Comparison of ENCODE assay signal across 14 mouse cellular contexts in genomic region chr4:41678863-41679262, GRCm38 (mm10). TPM values are rescaled to one million over a fixed set of nuclear protein-coding genes. Genes with fewer than 3 reads are reported as not detected.
DNase-seq lines count a peak whose midpoint lies in the region; ATAC-seq and TF ChIP-seq lines count a peak whose summit lies in the region.
"Had no signal": no experiment of that assay in that cellular context is flagged by ENCODE, and none has a peak within 500 bp of the region (broad histone marks: within the 10 kb centered on the region; RNA-seq: fewer than 3 reads in every experiment).

No protein-coding gene starts in this region.

- peaks cover 83% of the 10 kb centered on the region for H3K36me3 ChIP-seq in hindbrain, embryonic 10.5 days
- peaks cover 4% of the 10 kb centered on the region for H3K36me3 ChIP-seq in hindbrain, embryonic 11.5 days (ENCODE audit: control insufficient read depth, insufficient read depth, low read length)
- H3K36me3 ChIP-seq in midbrain, embryonic 12.5 days: peaks cover 24% of the 10 kb centered on the region; the same call in 1 of the 2 replicates
- no peaks in the 10 kb centered on the region for H3K36me3 ChIP-seq in midbrain, postnatal 0 days (ENCODE audit: insufficient read depth, low read length)
- H3K36me3 ChIP-seq: liver, embryonic 12.5 days had no signal

- H3K9me3 ChIP-seq in hindbrain, embryonic 10.5 days: no peaks in the 10 kb centered on the region
- H3K9me3 ChIP-seq in hindbrain, embryonic 11.5 days (ENCODE audit: control insufficient read depth, low read length): no peaks in the 10 kb centered on the region
- H3K9me3 ChIP-seq in midbrain, embryonic 12.5 days: no peaks in the 10 kb centered on the region
- H3K9me3 ChIP-seq in midbrain, postnatal 0 days (ENCODE audit: low read length): no peaks in the 10 kb centered on the region
- H3K9me3 ChIP-seq: liver, embryonic 12.5 days had no signal

- no peak overlapping the region for H3K9ac ChIP-seq in hindbrain, embryonic 11.5 days (ENCODE audit: low read depth, low read length)
- peak overlapping the region; percentile 44; the same call in 1 of the 2 replicates for H3K9ac ChIP-seq in midbrain, embryonic 12.5 days (replicated peaks)
- H3K9ac ChIP-seq in midbrain, postnatal 0 days (replicated peaks; ENCODE audit: low read length, poor library complexity, severe bottlenecking): no peak overlapping the region
- H3K9ac ChIP-seq: liver, embryonic 12.5 days had no signal

- H3K4me3 ChIP-seq in hindbrain, embryonic 10.5 days: no peak overlapping the region; the same call in 1 of the 2 replicates
- H3K4me3 ChIP-seq in hindbrain, embryonic 11.5 days (ENCODE audit: low read depth, low read length): no peak overlapping the region
- no peak overlapping the region for H3K4me3 ChIP-seq in midbrain, embryonic 12.5 days
- no peak overlapping the region for H3K4me3 ChIP-seq in midbrain, postnatal 0 days (ENCODE audit: low read depth, low read length)
- H3K4me3 ChIP-seq: left cerebral cortex, adult 2 months; liver, embryonic 12.5 days had no signal

- no peak for TF ChIP-seq CTCF in midbrain, postnatal 0 days (IDR thresholded peaks at IDR 0.05)

- H3K27me3 ChIP-seq in hindbrain, embryonic 10.5 days (ENCODE audit: insufficient read depth, poor library complexity, severe bottlenecking): 0 out of 2 replicates have a peak, but pooled peaks cover 10% of the 10 kb centered on the region
- no peaks in the 10 kb centered on the region for H3K27me3 ChIP-seq in hindbrain, embryonic 11.5 days (ENCODE audit: control insufficient read depth, insufficient read depth, low read length)
- no peaks in the 10 kb centered on the region for H3K27me3 ChIP-seq in midbrain, embryonic 12.5 days
- H3K27me3 ChIP-seq in midbrain, postnatal 0 days (ENCODE audit: insufficient read depth, low read length): no peaks in the 10 kb centered on the region

- no peak overlapping the region for H3K4me2 ChIP-seq in hindbrain, embryonic 11.5 days (replicated peaks; ENCODE audit: low read depth, low read length)
- H3K4me2 ChIP-seq in midbrain, embryonic 12.5 days (replicated peaks): no peak overlapping the region
- H3K4me2 ChIP-seq in midbrain, postnatal 0 days (ENCODE audit: low read depth, low read length, poor library complexity, severe bottlenecking): no peak overlapping the region
- H3K4me2 ChIP-seq: liver, embryonic 12.5 days had no signal

- H3K27ac ChIP-seq in hindbrain, embryonic 10.5 days: peak overlapping the region; percentile 67
- no peak overlapping the region; the same call in 1 of the 2 replicates for H3K27ac ChIP-seq in hindbrain, embryonic 11.5 days (ENCODE audit: low read depth, low read length)
- H3K27ac ChIP-seq in midbrain, embryonic 12.5 days (replicated peaks): peak overlapping the region; percentile 64; the same call in 1 of the 2 replicates
- no peak overlapping the region for H3K27ac ChIP-seq in midbrain, postnatal 0 days (ENCODE audit: low read depth, low read length)
- H3K27ac ChIP-seq: left cerebral cortex, adult 2 months; liver, embryonic 12.5 days had no signal

- H3K4me1 ChIP-seq in hindbrain, embryonic 10.5 days (replicated peaks): peaks cover 84% of the 10 kb centered on the region
- H3K4me1 ChIP-seq in hindbrain, embryonic 11.5 days (replicated peaks; ENCODE audit: control insufficient read depth, insufficient read depth, low read length): peaks cover 31% of the 10 kb centered on the region
- peaks cover 86% of the 10 kb centered on the region for H3K4me1 ChIP-seq in midbrain, embryonic 12.5 days
- peaks cover 5% of the 10 kb centered on the region; the same call in 1 of the 2 replicates for H3K4me1 ChIP-seq in midbrain, postnatal 0 days (ENCODE audit: insufficient read depth, low read length)

- no peak for ATAC-seq in hindbrain, embryonic 11.5 days (ENCODE audit: low FRiP score)
- no peak for ATAC-seq in midbrain, embryonic 12.5 days (ENCODE audit: low FRiP score, low read depth)
- no peak for ATAC-seq in midbrain, postnatal 0 days (ENCODE audit: low FRiP score)
- ATAC-seq: inflammation-experienced regulatory T-cells, adult 6 months had no signal

- peak; percentile 84 for DNase-seq in adrenal gland, adult 2 months
- no peak for DNase-seq in adrenal gland, postnatal 10 days
- DNase-seq in hindbrain, embryonic 10.5 days (ENCODE audit: low spot score): no peak
- no peak for DNase-seq in hindbrain, embryonic 11.5 days (ENCODE audit: low spot score)
- DNase-seq in midbrain, postnatal 0 days (ENCODE audit: low spot score): no peak
- no peak for DNase-seq in spleen, postnatal 36 days (ENCODE audit: low spot score in 2 of 2)
- DNase-seq in right cerebral cortex, postnatal 4 days: no peak
- DNase-seq: cerebellum, postnatal 14 days; gastrocnemius, postnatal 25 days had no signal

- 74% methylated on average over 6 of the region's 6 CpGs for WGBS in hindbrain, embryonic 10.5 days
- 72% methylated on average over 6 of the region's 6 CpGs for WGBS in hindbrain, embryonic 11.5 days
- 67% methylated on average over 6 of the region's 6 CpGs for WGBS in midbrain, embryonic 12.5 days
- WGBS in midbrain, postnatal 0 days: 65% methylated on average over 6 of the region's 6 CpGs

RNA-seq across cellular contexts. Expression of gene Cntfr, which starts 18.0 kb away (rescaled TPM):
- 10 to 100 TPM; 37.6 to 62.3 TPM for total RNA-seq in adrenal gland, adult 2 months (2021)
- polyA plus RNA-seq in adrenal gland, adult 2 months (2012; rRNA removed): 70.6 and 72.3 TPM in 2 replicates
- 10 to 100 TPM; 53.0 to 67.0 TPM for total RNA-seq in adrenal gland, postnatal 10 days (2021)
- 29.7 and 51.6 TPM in 2 replicates for polyA plus RNA-seq in hindbrain, embryonic 10.5 days (2016; fragmentation: Nextera tagmentation; extraction: Ambion mirVana)
- polyA plus RNA-seq in hindbrain, embryonic 11.5 days (2014; fragmentation: Nextera tagmentation; extraction: Ambion mirVana): 27.8 and 29.5 TPM in 2 replicates
- polyA plus RNA-seq in midbrain, embryonic 12.5 days (2016; fragmentation: Nextera tagmentation; extraction: Ambion mirVana): 35.0 and 43.5 TPM in 2 replicates
- 61.6 and 69.2 TPM in 2 replicates for total RNA-seq in midbrain, postnatal 0 days (2014; rRNA removed)
- 20.1 and 23.4 TPM in 2 replicates for polyA plus RNA-seq in midbrain, postnatal 0 days (2015; fragmentation: Nextera tagmentation; extraction: Ambion mirVana)
- total RNA-seq: neutrophil, adult 5-6 weeks had no signal
- polyA plus RNA-seq: inflammation-experienced regulatory T-cells, adult 6 months had no signal

RNA-seq across cellular contexts. Expression of gene Il11ra1, which starts 20.9 kb away (rescaled TPM):
- 10 to 100 TPM; 53.0 to 90.8 TPM for total RNA-seq in adrenal gland, adult 2 months (2021)
- polyA plus RNA-seq in adrenal gland, adult 2 months (2012; rRNA removed): 198 and 290 TPM in 2 replicates
- total RNA-seq in adrenal gland, postnatal 10 days (2021): 10 to 100 TPM; 61.0 to 68.2 TPM
- polyA plus RNA-seq in hindbrain, embryonic 10.5 days (2016; fragmentation: Nextera tagmentation; extraction: Ambion mirVana): 84.3 and 91.4 TPM in 2 replicates
- 83.7 TPM in 2 replicates for polyA plus RNA-seq in hindbrain, embryonic 11.5 days (2014; fragmentation: Nextera tagmentation; extraction: Ambion mirVana)
- polyA plus RNA-seq in midbrain, embryonic 12.5 days (2016; fragmentation: Nextera tagmentation; extraction: Ambion mirVana): 63.1 and 76.5 TPM in 2 replicates
- total RNA-seq in midbrain, postnatal 0 days (2014; rRNA removed): 21.8 and 26.5 TPM in 2 replicates
- polyA plus RNA-seq in midbrain, postnatal 0 days (2015; fragmentation: Nextera tagmentation; extraction: Ambion mirVana): 28.8 and 35.3 TPM in 2 replicates

RNA-seq across cellular contexts. Expression of gene Rpp25l, which starts 34.5 kb away (rescaled TPM):
- 10 to 100 TPM; 31.0 to 38.6 TPM for total RNA-seq in adrenal gland, adult 2 months (2021)
- 61.9 and 70.1 TPM in 2 replicates for polyA plus RNA-seq in adrenal gland, adult 2 months (2012; rRNA removed)
- total RNA-seq in adrenal gland, postnatal 10 days (2021): 10 to 100 TPM; 36.2 to 39.0 TPM
- 89.7 and 96.6 TPM in 2 replicates for polyA plus RNA-seq in hindbrain, embryonic 10.5 days (2016; fragmentation: Nextera tagmentation; extraction: Ambion mirVana)
- polyA plus RNA-seq in hindbrain, embryonic 11.5 days (2014; fragmentation: Nextera tagmentation; extraction: Ambion mirVana): 80.0 and 84.1 TPM in 2 replicates
- polyA plus RNA-seq in midbrain, embryonic 12.5 days (2016; fragmentation: Nextera tagmentation; extraction: Ambion mirVana): 68.7 and 69.3 TPM in 2 replicates
- total RNA-seq in midbrain, postnatal 0 days (2014; rRNA removed): 38.3 and 39.7 TPM in 2 replicates
- polyA plus RNA-seq in midbrain, postnatal 0 days (2015; fragmentation: Nextera tagmentation; extraction: Ambion mirVana): 44.3 and 49.9 TPM in 2 replicates

RNA-seq across cellular contexts. Expression of gene Enho, which starts 38.7 kb away (rescaled TPM):
- total RNA-seq in adrenal gland, adult 2 months (2021): 1 to 10 TPM; 2.9 to 4.6 TPM
- polyA plus RNA-seq in adrenal gland, adult 2 months (2012; rRNA removed): 13.2 and 20.9 TPM in 2 replicates
- 10 to 100 TPM; 10.3 to 10.5 TPM for total RNA-seq in adrenal gland, postnatal 10 days (2021)
- polyA plus RNA-seq in hindbrain, embryonic 10.5 days (2016; fragmentation: Nextera tagmentation; extraction: Ambion mirVana): 27.3 and 50.9 TPM in 2 replicates
- polyA plus RNA-seq in hindbrain, embryonic 11.5 days (2014; fragmentation: Nextera tagmentation; extraction: Ambion mirVana): 42.4 and 42.7 TPM in 2 replicates
- 59.3 and 65.4 TPM in 2 replicates for polyA plus RNA-seq in midbrain, embryonic 12.5 days (2016; fragmentation: Nextera tagmentation; extraction: Ambion mirVana)
- total RNA-seq in midbrain, postnatal 0 days (2014; rRNA removed): 167 and 217 TPM in 2 replicates
- polyA plus RNA-seq in midbrain, postnatal 0 days (2015; fragmentation: Nextera tagmentation; extraction: Ambion mirVana): 146 and 157 TPM in 2 replicates
- total RNA-seq: neutrophil, adult 5-6 weeks had no signal
- polyA plus RNA-seq: inflammation-experienced regulatory T-cells, adult 6 months had no signal

RNA-seq across cellular contexts. Expression of gene Dctn3, which starts 44.1 kb away (rescaled TPM):
- total RNA-seq in adrenal gland, adult 2 months (2021): 100 to 1,000 TPM; 105 to 128 TPM
- 51.7 and 60.7 TPM in 2 replicates for polyA plus RNA-seq in adrenal gland, adult 2 months (2012; rRNA removed)
- 100 to 1,000 TPM; 100 to 104 TPM for total RNA-seq in adrenal gland, postnatal 10 days (2021)
- 171 and 232 TPM in 2 replicates for polyA plus RNA-seq in hindbrain, embryonic 10.5 days (2016; fragmentation: Nextera tagmentation; extraction: Ambion mirVana)
- 187 and 192 TPM in 2 replicates for polyA plus RNA-seq in hindbrain, embryonic 11.5 days (2014; fragmentation: Nextera tagmentation; extraction: Ambion mirVana)
- 184 and 185 TPM in 2 replicates for polyA plus RNA-seq in midbrain, embryonic 12.5 days (2016; fragmentation: Nextera tagmentation; extraction: Ambion mirVana)
- total RNA-seq in midbrain, postnatal 0 days (2014; rRNA removed): 122 and 150 TPM in 2 replicates
- polyA plus RNA-seq in midbrain, postnatal 0 days (2015; fragmentation: Nextera tagmentation; extraction: Ambion mirVana): 308 and 345 TPM in 2 replicates

Comparison
In these comparisons a context has a peak if more than half of its experiments do, and no peak if none do; other contexts are left out.
1. H3K27ac ChIP-seq: peak in hindbrain, embryonic 10.5 days (single experiment) and midbrain, embryonic 12.5 days (single experiment); none in hindbrain, embryonic 11.5 days (single experiment) and midbrain, postnatal 0 days (single experiment).